Mouse (Mus musculus) B cell, adult (primary cell): Measurements from ENCODE around the gene Arhgap45. TPM values are rescaled to one million over a fixed set of nuclear protein-coding genes. Genes with fewer than 3 reads are reported as not detected.

Experiments
- total RNA-seq: library from RNA; stranded (reverse); gene quantifications from 4 replicates; pipeline ENCODE4 v1.2.4, GENCODE M21; 2023; ENCODE audit not compliant: inconsistent age

The Arhgap45 gene
- total RNA-seq: 493 to 520 TPM (median 510 TPM) in 4 replicates

DNA sequence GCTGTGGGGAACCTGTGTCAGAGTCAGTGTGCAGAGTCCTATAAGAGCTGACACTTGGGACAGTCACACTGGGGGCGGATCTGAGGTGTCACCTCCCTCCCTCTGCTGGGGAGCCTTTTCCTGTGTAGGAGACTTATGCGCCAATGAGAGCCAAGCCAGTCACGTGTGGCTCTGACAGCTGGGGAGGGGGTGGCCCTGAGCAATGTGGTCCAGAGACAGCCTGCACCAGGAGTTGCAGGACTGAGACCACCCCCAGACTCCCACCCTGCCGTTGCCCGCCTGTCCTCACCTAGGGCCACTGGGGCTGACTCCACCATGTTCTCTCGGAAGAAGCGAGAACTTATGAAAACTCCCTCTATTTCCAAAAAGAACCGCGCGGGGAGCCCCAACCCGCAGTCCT lies at the start of gene Arhgap45:
Gene Arhgap45 (plus strand): TSS at position 143 of the 400 bp plus-strand sequence.

DNA sequence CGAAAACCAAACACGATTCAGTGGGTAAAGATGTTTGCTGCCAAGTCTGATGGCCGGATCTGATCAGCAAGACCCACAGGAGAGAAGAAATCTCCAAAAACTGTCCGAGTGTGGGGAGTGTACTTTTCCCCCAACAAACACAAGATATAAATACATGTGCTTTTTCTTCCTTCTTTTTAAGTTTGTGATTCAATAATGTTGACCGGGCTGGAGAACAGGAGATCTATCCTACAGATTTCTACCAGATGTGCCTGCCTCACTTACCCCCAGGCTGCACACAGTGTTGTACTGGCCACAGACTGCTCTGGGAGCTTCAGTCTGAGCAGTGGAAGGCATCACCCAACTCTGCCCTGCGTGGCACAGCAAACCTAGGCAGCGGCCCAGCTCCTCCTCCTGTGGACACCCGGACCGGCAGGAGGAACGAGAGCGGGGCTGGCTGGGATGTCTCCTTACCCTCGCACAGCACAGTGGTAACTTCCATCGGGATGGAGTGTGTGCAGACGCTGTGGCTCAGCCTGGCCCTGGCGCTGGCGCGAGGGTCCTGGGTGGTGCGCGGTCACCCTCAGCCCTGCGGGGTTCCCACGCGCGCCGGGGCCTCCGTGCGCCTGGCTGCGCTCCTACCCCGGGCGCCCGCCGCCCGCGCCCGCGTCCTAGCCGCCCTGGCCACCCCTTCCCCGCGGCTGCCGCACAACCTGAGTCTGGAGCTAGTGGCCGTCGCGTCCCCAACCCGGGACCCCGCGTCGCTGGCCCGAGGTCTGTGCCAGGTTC lies 45.9 kb upstream of the Arhgap45 start, which contains the start of gene Grin3b:
Gene Grin3b (plus strand): TSS at position 301 of the 768 bp plus-strand sequence.

DNA sequence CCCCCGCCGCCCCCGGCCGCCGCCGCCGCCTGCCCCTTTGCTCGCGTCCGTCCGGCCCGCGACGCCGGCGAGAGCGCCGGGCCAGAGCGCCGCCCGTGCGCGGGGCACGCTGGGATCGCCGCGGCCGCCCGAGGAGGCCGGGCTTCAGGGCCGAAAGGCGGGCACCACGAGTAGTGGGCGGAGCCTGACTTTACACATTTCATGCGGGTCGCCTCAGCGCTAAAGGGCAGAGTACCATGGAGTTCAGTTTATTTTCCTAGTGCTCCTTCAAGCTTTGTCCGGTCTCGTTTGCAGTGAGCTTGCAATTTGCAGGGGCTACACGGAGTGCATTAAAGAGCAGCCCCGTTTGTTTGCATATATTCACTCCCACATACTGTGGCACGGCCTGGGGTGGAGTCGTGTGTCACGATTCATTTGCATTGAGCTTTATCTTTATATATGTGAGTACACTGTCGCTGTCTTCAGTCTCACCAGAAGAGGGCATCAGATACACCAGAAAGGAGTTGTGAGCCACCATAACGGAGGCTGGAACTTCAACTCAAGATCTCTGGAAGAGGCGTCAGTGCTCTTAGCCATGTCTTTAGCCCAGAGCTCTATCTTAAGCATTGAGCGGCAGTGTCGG lies 32.1 kb upstream of the Arhgap45 start, which contains the start of gene Tmem259:
Gene Tmem259 (minus strand): TSS at position 136 of the 622 bp plus-strand sequence.

DNA sequence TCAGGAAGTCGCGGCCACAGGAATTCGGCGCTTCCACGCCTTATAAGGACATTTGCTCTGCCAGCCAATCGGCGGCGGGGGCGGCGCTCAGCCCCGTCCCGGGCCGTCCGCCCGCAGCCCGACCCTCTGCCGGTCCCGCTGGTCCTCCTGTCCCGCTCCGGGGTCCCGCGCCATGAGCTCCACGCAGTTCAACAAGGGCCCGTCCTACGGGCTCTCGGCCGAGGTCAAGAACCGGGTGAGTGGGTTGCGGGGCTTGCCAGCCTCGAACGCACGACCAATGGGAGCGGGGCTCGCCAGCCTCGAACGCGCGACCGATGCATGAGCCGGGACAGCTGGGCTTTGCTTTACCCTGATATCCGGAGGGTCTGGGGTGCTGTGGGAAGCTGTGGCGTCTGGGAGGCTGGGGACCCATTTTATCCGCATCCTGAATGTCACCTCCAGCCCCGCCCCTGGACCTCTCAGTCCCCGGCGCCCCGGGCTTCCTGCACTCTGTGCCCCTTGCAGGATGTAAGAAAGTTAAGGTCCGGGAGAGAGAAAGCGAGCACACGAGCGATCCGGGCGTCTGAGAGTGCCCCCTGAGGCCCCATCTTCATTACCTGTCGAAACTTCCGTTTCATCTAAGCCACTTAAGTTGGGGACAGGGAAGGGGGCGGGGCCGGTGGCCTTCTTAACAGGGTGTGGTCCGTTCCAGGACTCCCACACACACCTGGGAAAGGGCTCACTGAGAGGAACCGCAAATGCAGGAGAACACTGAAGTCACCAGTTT lies 27.8 kb upstream of the Arhgap45 start, which contains the start of gene Cnn2:
Gene Cnn2 (plus strand): TSS at position 79 of the 766 bp plus-strand sequence.

DNA sequence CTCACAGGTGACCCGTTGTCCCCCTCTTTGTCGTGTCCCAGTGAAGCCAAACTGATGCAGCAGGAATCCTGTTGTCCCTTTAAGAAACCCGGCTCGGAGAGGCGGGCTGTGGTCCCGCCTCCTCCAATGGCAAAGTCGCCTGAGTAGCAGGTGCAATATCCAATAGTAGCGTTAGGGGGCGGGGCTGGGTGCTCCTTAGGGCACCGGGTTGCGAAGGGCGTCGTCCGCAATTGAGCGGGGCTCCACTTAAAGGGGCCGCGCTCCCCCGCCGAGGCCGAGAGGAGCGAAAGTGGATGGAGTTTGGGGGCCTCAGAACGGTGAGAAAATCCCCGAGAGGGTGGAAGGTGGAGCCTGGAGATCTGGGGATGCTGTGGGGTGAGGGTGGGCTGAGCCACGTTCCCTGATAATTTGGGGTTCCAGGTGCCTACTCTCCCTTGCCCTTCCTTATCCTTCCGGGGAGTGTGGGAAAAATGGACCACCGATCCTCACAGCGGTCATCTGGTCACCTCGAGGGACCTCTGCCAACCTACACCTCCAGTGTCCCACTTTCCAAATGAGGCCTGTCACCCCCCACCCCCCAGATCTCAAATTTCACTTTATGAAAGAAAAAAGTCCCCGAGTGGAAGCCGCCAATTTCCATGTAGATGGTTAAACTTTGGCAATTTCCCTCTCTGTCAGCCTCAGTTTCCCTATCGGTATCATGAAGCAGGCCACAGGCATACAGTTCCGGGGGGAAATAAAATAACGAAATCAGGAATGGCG lies 20.0 kb upstream of the Arhgap45 start, which contains the start of gene Abca7:
Gene Abca7 (plus strand): TSS at position 223 of the 762 bp plus-strand sequence.

DNA sequence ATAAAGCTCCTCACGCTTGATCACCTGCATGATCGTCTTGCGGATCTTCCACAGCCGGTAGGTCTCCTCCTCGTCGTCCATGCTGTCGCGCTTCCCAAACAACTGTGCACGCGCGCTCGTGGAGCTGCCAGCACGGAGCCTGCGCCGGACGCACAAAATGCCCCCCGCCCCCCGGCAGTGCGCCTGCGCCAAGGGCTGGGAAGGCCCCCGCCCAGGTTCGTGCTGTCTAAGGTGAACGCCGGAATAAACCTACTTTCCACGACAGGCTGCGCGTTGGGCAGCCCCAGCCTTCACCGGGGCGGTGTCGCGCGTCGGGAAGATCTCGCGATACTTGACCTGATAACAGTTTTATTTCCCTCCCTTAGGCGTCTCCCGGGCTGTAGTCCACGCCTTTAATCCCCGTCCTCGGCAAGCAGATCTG lies 23.1 kb downstream of the Arhgap45 start, which contains the start of gene Polr2e:
Gene Polr2e (minus strand): TSS at position 237 of the 421 bp plus-strand sequence.

DNA sequence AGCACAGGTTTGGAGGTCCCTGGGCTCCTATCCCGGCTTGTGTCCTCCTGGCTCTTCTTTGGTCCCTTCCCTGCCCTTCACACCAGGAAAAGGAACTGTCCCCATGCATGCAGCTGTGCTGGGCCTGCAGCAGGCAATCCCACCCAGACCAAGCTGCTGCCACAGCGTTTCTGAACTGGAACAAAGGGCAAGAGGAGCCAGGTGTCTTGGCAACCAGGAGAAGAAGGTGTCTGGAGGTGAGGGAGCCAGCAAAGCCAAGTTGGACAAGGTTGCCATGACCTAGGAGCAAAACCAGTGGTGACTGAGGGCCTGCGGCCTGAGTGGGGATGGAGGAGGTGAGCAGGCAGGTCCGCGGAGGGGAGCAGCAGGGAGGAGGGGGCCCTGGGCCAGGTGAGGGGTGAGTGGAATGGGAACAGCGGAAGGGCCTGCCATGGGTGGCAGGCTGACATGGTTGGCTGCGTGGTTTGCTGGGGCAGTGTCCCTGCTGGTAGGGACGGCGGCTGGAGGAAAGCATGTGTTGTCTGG lies 30.6 kb downstream of the Arhgap45 start, which contains the start of gene Gpx4:
Gene Gpx4 (plus strand): TSS at position 126 of the 525 bp plus-strand sequence.

Other genes starting within 250 kb of the Arhgap45 start
- gene Rnf126, start 249.7 kb upstream of the Arhgap45 start, total RNA-seq: 52.1 to 65.8 TPM (median 59.1 TPM) in 4 replicates
- gene Fstl3, start 239.4 kb upstream of the Arhgap45 start, total RNA-seq: 1.1 to 2.1 TPM (median 1.7 TPM) in 4 replicates
- gene Prss57, start 225.7 kb upstream of the Arhgap45 start, total RNA-seq: not detected in 4 replicates
- 5.9 to 8.0 TPM (median 6.7 TPM) in 4 replicates for gene Palm, start 223.1 kb upstream of the Arhgap45 start, total RNA-seq
- gene Misp, start 195.7 kb upstream of the Arhgap45 start, total RNA-seq: not detected in 4 replicates
- 430 to 480 TPM (median 445 TPM) in 4 replicates for gene Ptbp1, start 162.2 kb upstream of the Arhgap45 start, total RNA-seq
- not detected in 4 replicates for gene Prtn3, start 142.2 kb upstream of the Arhgap45 start, total RNA-seq
- 0.27 to 1.1 TPM (median 0.75 TPM) in 4 replicates for gene Plppr3, start 142.0 kb upstream of the Arhgap45 start, total RNA-seq
- not detected in 4 replicates for gene Elane, start 130.4 kb upstream of the Arhgap45 start, total RNA-seq
- gene Cfd, start 125.8 kb upstream of the Arhgap45 start, total RNA-seq: not detected in 4 replicates
- 76.7 to 86.8 TPM (median 80.6 TPM) in 4 replicates for gene Med16, start 107.7 kb upstream of the Arhgap45 start, total RNA-seq
- not detected in 4 replicates for gene Gm26602, start 105.8 kb upstream of the Arhgap45 start, total RNA-seq
- gene Kiss1r, start 99.7 kb upstream of the Arhgap45 start, total RNA-seq: 0.16 to 0.90 TPM (median 0.41 TPM) in 4 replicates
- 97.6 to 112 TPM (median 107 TPM) in 4 replicates for gene R3hdm4, start 95.4 kb upstream of the Arhgap45 start, total RNA-seq
- gene Arid3a, start 89.6 kb upstream of the Arhgap45 start, total RNA-seq: 33.9 to 40.6 TPM (median 35.9 TPM) in 4 replicates
- gene Wdr18, start 56.5 kb upstream of the Arhgap45 start, total RNA-seq: 40.2 to 51.6 TPM (median 44.7 TPM) in 4 replicates
- gene Grin3b, start 45.9 kb upstream of the Arhgap45 start, total RNA-seq: 0.21 TPM in 1 of 4 replicates, not detected in the others
- gene Tmem259, start 32.3 kb upstream of the Arhgap45 start, total RNA-seq: 157 to 164 TPM (median 160 TPM) in 4 replicates
- gene Cnn2, start 28.1 kb upstream of the Arhgap45 start, total RNA-seq: 325 to 361 TPM (median 340 TPM) in 4 replicates
- gene Abca7, start 20.2 kb upstream of the Arhgap45 start, total RNA-seq: 53.9 to 56.0 TPM (median 54.6 TPM) in 4 replicates
- 73.4 to 86.2 TPM (median 75.9 TPM) in 4 replicates for gene Polr2e, start 23.1 kb downstream of the Arhgap45 start, total RNA-seq
- 124 to 132 TPM (median 128 TPM) in 4 replicates for gene Gpx4, start 30.5 kb downstream of the Arhgap45 start, total RNA-seq
- gene Sbno2, start 88.9 kb downstream of the Arhgap45 start, total RNA-seq: 109 to 122 TPM (median 117 TPM) in 4 replicates
- gene Stk11, start 99.2 kb downstream of the Arhgap45 start, total RNA-seq: 173 to 183 TPM (median 178 TPM) in 4 replicates
- gene Atp5d, start 122.0 kb downstream of the Arhgap45 start, total RNA-seq: 164 to 190 TPM (median 176 TPM) in 4 replicates
- 5.9 to 9.3 TPM (median 6.8 TPM) in 4 replicates for gene Cbarp, start 124.2 kb downstream of the Arhgap45 start, total RNA-seq
- 143 to 168 TPM (median 155 TPM) in 4 replicates for gene Midn, start 131.6 kb downstream of the Arhgap45 start, total RNA-seq
- 183 to 228 TPM (median 208 TPM) in 4 replicates for gene Cirbp, start 149.3 kb downstream of the Arhgap45 start, total RNA-seq
- gene 1600002K03Rik, start 156.3 kb downstream of the Arhgap45 start, total RNA-seq: 10.6 to 16.3 TPM (median 15.1 TPM) in 4 replicates
- gene Efna2, start 162.8 kb downstream of the Arhgap45 start, total RNA-seq: 0.24 to 0.51 TPM in 2 of 4 replicates, not detected in the others
- 54.4 to 64.3 TPM (median 58.3 TPM) in 4 replicates for gene Mum1, start 209.8 kb downstream of the Arhgap45 start, total RNA-seq
- gene Ndufs7, start 232.5 kb downstream of the Arhgap45 start, total RNA-seq: 92.8 to 97.3 TPM (median 95.1 TPM) in 4 replicates
- gene Gamt, start 244.4 kb downstream of the Arhgap45 start, total RNA-seq: 1.1 to 3.1 TPM (median 1.8 TPM) in 4 replicates
- gene Dazap1, start 244.8 kb downstream of the Arhgap45 start, total RNA-seq: 136 to 154 TPM (median 146 TPM) in 4 replicates